Mouse (Mus musculus) ES-Bruce4 (cell line): ENCODE results near the gene Eif4b.

Source experiments
- CTCF ChIP-seq: IDR thresholded peaks from one replicate; pipeline ENCODE4 v1.8.1; 2011; ENCODE audit warnings: low read depth, low read length
- EP300 ChIP-seq: IDR thresholded peaks from 2 replicates; pipeline ENCODE4 v1.6.1; 2011; ENCODE audit warnings: low read depth, low read length; ENCODE audit not compliant: insufficient read depth
- POLR2A ChIP-seq: IDR thresholded peaks from one replicate; pipeline ENCODE4 v1.8.1; 2011; ENCODE audit warnings: low read length; ENCODE audit not compliant: insufficient read depth

DNA sequence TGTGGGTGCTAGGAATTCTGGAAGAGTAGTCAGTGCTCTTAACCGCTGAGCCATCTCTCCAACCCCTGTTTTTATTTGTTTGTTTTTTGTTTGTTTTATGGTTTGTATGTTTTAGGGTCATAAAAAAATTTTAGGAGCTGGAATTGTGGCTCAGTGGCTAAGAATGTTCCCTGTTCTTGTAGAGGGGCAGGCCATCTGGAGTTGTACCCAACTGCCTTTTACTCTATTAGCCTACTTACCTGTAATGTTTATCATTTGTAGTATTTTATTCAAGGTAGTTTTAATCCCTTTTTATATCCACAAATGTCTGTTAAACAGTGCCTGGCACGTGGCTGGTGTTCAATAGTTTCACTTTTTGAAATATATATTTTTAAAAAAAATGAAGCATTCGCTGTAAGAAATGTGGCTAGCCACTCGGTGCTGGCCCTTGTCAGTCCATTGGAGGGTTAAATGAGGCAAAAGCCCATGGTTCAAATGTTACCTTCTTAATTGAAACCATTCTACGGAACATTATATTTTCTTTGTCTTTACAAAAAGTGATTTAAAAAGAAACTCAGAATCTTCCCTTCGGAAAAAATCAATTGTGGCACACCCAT lies 512 bp upstream of the Eif4b start:
- TF ChIP-seq CTCF: no peak
- TF ChIP-seq POLR2A: no peak
- no peak for TF ChIP-seq EP300
